Mouse (Mus musculus): ENCODE data around the gene Gm9922.

The Gm9922 gene

GRCm38 (mm10) chr14:101688406-101688805 is 41.2 kb downstream of the Gm9922 start:
- ATAC-seq (ENCODE audit: insufficient number of reproducible peaks, low FRiP score, low TSS enrichment) = no peak

- no peak for ATAC-seq (ENCODE audit: insufficient number of reproducible peaks, low FRiP score, low TSS enrichment)
These were observed 41.9 kb downstream of the Gm9922 start for GRCm38 (mm10) chr14:101687696-101688095.

All from cerebellum, adult (tissue).